Mouse (Mus musculus) Patski (cell line): ENCODE results near the gene Acot2. TPM values are rescaled to one million over a fixed set of nuclear protein-coding genes. Genes with fewer than 3 reads are reported as not detected.
"Not testable (repeated sequence)": the region's sequence is repeated elsewhere in the genome, so short reads cannot be mapped to it uniquely, and the experiment has no call there.

ENCODE experiments used
- ATAC-seq: fragments of 100-300 bp; one replicate; pipeline ENCODE4 v1.8.0; 2021
- CTCF ChIA-PET: fragments of 350-600 bp; sonication (Branson Sonifier 250); formaldehyde crosslinking; loops from one replicate; lab custom pipeline; 2022; ENCODE audit warnings: inconsistent platforms; lab: Charles Lee
- POLR2A ChIA-PET: fragments of 350-600 bp; sonication (Branson Sonifier 250); formaldehyde crosslinking; loops from one replicate; lab custom pipeline; 2022; ENCODE audit warnings: antibody characterized with exemption, inconsistent platforms; lab: Charles Lee
- DNase-seq: peaks from one replicate; pipeline ENCODE4 v3.0.0-alpha.2; 2011; ENCODE audit warnings: low read depth, low spot score
- H3K27me3 ChIP-seq: fragments of 371-371 bp; one replicate; pipeline ENCODE4 v1.5.1; 2021
- CTCF ChIP-seq: fragments of 100-300 bp; IDR thresholded peaks from one replicate; pipeline ENCODE4 v1.5.1; 2021
- in situ Hi-C: fragments of 300-500 bp; cut with MboI; formaldehyde crosslinking; loops from 3 replicates; pipeline ENCODE4 v1.11.1; 2018; ENCODE audit warnings: low pct_unique_long_range_greater_than_20kb, mixed read lengths
- polyA plus RNA-seq: library from polyadenylated mRNA; unstranded; gene quantifications from one replicate; pipeline ENCODE4 v1.2.3, GENCODE M21; 2021

Acot2 gene
- 33.7 TPM for polyA plus RNA-seq

- peak; percentile 86 for TF ChIP-seq CTCF
- ChIA-PET POLR2A (interaction anchor here (0.7 kb wide), 1 partner anchor 43 kb away, joined by 3 read pairs; no protein-coding TSS in a partner anchor), CTCF (interaction anchor here (1.1 to 3.5 kb wide), 8 partner anchors 11 to 64 kb away, joined by 3 to 20 read pairs (median 8); partner anchors contain the start of gene Acot3)
- no peaks in the 10 kb centered on the region for H3K27me3 ChIP-seq
- DNase-seq (no peak), ATAC-seq (peak; percentile 88)
- in situ Hi-C loops = no loop called here
Measured at GRCm38 (mm10) chr12:83987583-83988441, at the start of gene Acot2. Gene Acot2, plus strand, starts transcription at chr12:83987861.

DNA sequence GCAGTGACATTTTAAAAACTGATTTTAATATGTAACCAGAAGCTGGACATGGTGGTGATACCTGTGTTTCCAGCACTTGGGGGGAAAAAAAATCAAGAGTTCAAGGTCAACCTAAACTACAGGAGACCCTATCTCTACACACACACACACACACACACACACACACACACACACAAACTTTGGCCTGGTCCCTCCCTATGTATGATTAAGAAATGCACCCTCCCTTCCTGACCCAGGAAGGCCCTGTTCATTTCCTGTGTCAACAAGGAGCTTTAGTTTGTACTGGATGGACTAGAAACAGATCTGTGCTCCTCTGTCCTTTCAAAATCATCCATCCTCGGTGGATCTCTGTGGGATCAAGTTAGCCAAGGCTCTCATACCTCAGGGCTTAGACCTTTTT, 49.1 kb upstream of the Acot2 start:
- POLR2A ChIA-PET, H3K27me3 ChIP-seq, DNase-seq, ATAC-seq: not testable (repeated sequence)
- in situ Hi-C loops = loop anchor here (10.0 kb wide), 1 partner anchor 224 kb away; no protein-coding TSS in a partner anchor
- CTCF ChIA-PET = interaction anchor here (1.2 kb wide), 1 partner anchor 22 kb away, joined by 3 read pairs; no protein-coding TSS in a partner anchor

DNA sequence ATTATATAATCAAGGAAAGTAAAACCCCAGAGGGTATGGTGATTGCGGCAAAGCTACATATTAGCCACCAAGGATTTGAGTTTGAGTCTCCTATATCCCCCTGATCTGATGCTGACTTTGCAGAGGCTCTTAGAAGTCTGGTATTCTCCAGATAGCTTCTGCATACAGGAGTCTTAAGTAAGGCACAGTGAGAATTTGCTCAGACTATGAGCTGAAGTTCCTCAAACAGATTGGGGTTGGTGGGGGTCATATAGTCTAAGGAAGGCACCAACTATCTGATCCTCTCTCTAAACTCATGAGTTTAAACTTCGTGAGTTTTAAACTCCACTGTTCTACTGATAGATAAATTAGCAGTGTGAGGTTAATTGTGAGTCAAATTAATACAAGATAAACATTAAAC, 48.3 kb upstream of the Acot2 start:
- CTCF ChIA-PET = no interaction called here

GRCm38 (mm10) chr12:83940031-83940430, 47.6 kb upstream of the Acot2 start:
- no peak for TF ChIP-seq CTCF
- DNase-seq (no peak), ATAC-seq (no peak)
- no peaks in the 10 kb centered on the region for H3K27me3 ChIP-seq
- in situ Hi-C loops = no loop called here
- ChIA-PET CTCF (interaction anchor here (1.0 kb wide), 1 partner anchor 12 kb away, joined by 3 read pairs; no protein-coding TSS in a partner anchor), POLR2A (no interaction called here)

More for the DNA sequence above, 48.3 kb upstream of the Acot2 start:
- TF ChIP-seq CTCF = no peak
- no peak for DNase-seq
- in situ Hi-C loops = loop anchor here (10.0 kb wide), 1 partner anchor 225 kb away; no protein-coding TSS in a partner anchor
- no peaks in the 10 kb centered on the region for H3K27me3 ChIP-seq
- POLR2A ChIA-PET = no interaction called here
- no peak for ATAC-seq

GRCm38 (mm10) chr12:83941938-83942337, 45.7 kb upstream of the Acot2 start:
- ChIA-PET CTCF (no interaction called here), POLR2A (no interaction called here)
- H3K27me3 ChIP-seq = no peaks in the 10 kb centered on the region
- in situ Hi-C loops = no loop called here
- no peak for TF ChIP-seq CTCF
- no peak for ATAC-seq
- DNase-seq = no peak

DNA sequence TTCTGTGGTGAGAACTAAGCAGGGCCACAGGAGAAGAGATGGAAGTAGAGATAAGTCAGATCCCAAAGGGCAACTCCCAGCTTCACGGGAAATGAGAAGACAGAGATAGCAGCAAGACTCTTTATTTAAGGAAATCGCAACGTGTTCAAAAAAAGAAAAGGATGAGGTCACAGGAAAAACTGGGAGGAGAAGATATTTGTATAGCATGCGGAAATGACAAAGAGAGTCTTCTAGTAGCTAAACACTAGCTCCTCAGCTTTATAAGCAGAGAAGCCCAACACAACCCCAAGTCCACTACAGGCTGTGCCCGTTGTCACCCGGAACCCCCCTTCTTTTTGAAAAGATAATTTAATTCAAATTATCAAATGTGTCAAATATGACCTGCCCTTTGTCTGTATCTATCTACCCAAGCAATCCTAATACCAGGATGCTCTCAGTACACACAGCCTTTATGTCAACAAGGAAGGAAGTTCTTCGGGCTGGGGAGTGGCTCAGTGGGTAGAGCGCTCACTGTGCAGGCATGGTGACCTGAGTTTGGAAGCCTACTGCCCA, 40.3 kb upstream of the Acot2 start:
- no peak for TF ChIP-seq CTCF
- POLR2A ChIA-PET = no interaction called here
- DNase-seq (no peak), ATAC-seq (no peak)
- in situ Hi-C loops = no loop called here
- CTCF ChIA-PET = no interaction called here
- H3K27me3 ChIP-seq = no peaks in the 10 kb centered on the region

DNA sequence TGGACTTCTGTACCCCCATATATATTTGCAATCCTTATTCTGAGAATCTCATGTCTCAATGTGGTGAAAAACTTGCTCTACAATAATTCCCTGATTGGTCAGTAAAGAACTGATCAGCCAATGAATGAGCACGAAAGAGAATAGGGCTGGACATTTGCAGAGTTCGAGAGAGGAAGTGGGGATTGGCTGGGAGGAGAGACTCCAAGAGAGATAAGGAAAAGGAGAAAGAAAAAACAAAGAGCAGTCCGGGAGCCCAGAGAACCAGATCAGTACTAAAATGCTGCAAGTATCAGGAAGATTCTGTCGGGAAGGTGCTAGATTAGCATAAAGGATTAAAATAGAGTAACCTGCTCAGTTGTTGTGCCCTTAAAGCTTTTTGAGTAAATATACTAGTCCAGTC, 38.6 kb upstream of the Acot2 start:
- TF ChIP-seq CTCF = no peak
- in situ Hi-C loops = no loop called here
- DNase-seq = no peak

DNA sequence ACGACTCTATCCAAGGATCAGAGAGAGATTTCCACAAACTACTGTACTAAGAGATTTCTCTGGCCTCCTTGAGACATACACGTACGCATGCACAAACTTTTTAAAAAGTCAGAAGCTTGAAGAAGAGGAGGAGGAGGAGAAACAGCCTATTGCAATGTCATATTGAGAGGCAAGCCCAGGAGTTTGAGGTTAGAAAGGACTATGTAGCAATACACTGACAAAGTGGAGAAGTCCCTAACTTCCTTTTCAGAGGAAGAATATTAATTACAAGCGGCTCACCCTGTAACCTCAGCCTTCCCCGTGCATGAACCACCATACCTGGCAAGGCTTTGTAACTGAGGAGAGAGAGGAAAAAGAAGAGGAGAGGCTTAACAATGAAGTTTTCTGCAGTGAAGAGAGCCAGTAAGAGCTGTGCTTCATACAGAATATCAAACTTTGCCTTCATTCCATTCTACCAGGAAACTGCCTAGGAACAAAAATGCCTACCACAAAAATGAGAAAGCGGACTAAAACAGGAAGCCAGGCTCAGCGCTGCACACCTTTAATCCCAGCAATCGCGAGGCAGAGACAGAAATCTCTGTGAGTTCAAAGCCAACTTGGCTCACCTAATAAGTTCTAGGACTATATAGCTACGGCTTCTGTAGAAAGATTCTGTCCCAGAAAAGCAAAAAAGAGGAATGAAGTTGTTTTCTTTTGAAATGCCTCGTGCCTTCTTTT, 37.7 kb upstream of the Acot2 start:
- no peaks in the 10 kb centered on the region for H3K27me3 ChIP-seq
- CTCF ChIA-PET = no interaction called here
- POLR2A ChIA-PET = no interaction called here
- DNase-seq (no peak), ATAC-seq (no peak)
- no peak for TF ChIP-seq CTCF
- in situ Hi-C loops = no loop called here

More for the DNA sequence above, 38.6 kb upstream of the Acot2 start:
- POLR2A ChIA-PET = no interaction called here
- no peaks in the 10 kb centered on the region for H3K27me3 ChIP-seq
- CTCF ChIA-PET = interaction anchor here (0.9 kb wide), 1 partner anchor 26 kb away, joined by 3 read pairs; no protein-coding TSS in a partner anchor
- no peak for ATAC-seq

DNA sequence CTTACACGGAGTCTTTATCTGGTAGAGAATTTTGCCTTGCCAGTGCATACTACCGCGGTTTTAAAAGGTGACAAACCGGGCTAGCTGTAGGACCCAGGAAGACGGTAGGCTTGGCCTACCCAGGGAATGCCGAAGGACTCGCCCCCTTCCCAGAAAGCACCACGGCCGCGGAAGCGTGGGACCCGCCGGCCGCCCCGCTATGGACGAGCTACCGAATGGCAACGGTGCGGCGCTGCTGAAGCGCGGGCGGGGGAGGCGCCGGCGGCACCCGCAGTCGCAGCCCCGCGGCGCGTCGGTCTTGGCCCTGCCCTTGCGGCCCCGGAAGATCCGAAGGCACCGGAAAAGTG, 37.2 kb upstream of the Acot2 start, which contains the start of gene Riox1:
Riox1 (plus strand) TSS at position 116 of the 347 bp plus-strand sequence.
- H3K27me3 ChIP-seq = no peaks in the 10 kb centered on the region
- no peak for TF ChIP-seq CTCF
- POLR2A ChIA-PET = no interaction called here
- DNase-seq = peak; percentile 38
- CTCF ChIA-PET = no interaction called here
- peak; percentile 94 for ATAC-seq
- in situ Hi-C loops = no loop called here

GRCm38 (mm10) chr12:83950840-83951701, 36.6 kb upstream of the Acot2 start:
- in situ Hi-C loops = no loop called here
- TF ChIP-seq CTCF = no peak
- H3K27me3 ChIP-seq = no peaks in the 10 kb centered on the region

More at GRCm38 (mm10) chr12:83950840-83951701, 36.6 kb upstream of the Acot2 start:
- ATAC-seq = peak; percentile 60
- no peak for DNase-seq
- ChIA-PET POLR2A (interaction anchor here (1.0 kb wide), 1 partner anchor 28 kb away, joined by 3 read pairs; no protein-coding TSS in a partner anchor), CTCF (no interaction called here)
